Mouse (Mus musculus): ENCODE data around the gene Ttyh1.
A peak's percentile ranks its signal among the peaks of the same experiment; 100 is the strongest.

Gene Ttyh1

GRCm38 (mm10) chr7:4119344-4119902, at the start of gene Ttyh1:
Gene Ttyh1 (plus strand): TSS chr7:4119408.
- DNase-seq, result no peak

GRCm38 (mm10) chr7:4071066-4071465, 48.1 kb upstream of the Ttyh1 start:
- no peak for DNase-seq

- no peak for DNase-seq
These were observed 46.1 kb upstream of the Ttyh1 start for GRCm38 (mm10) chr7:4073144-4073543.

GRCm38 (mm10) chr7:4079511-4079910, 39.7 kb upstream of the Ttyh1 start:
- no peak for DNase-seq

GRCm38 (mm10) chr7:4080552-4080951, 38.7 kb upstream of the Ttyh1 start:
- no peak for DNase-seq

GRCm38 (mm10) chr7:4081706-4082105, 37.5 kb upstream of the Ttyh1 start:
- no peak for DNase-seq

- no peak for DNase-seq
These were observed 36.4 kb upstream of the Ttyh1 start for GRCm38 (mm10) chr7:4082804-4083203.

GRCm38 (mm10) chr7:4084161-4084560, 35.0 kb upstream of the Ttyh1 start:
- no peak for DNase-seq

- DNase-seq, result no peak
These were observed 33.6 kb upstream of the Ttyh1 start for GRCm38 (mm10) chr7:4085562-4085961.

- no peak for DNase-seq
These were observed 31.8 kb upstream of the Ttyh1 start for GRCm38 (mm10) chr7:4087238-4087895.

- no peak for DNase-seq
These were observed 31.2 kb upstream of the Ttyh1 start for GRCm38 (mm10) chr7:4087896-4088480.

- peak; percentile 7 for DNase-seq
These were observed 30.5 kb upstream of the Ttyh1 start for GRCm38 (mm10) chr7:4088679-4089078.

GRCm38 (mm10) chr7:4091170-4091569, 28.0 kb upstream of the Ttyh1 start:
- no peak for DNase-seq

- DNase-seq, result no peak
These were observed 20.9 kb upstream of the Ttyh1 start for GRCm38 (mm10) chr7:4098301-4098700.

- DNase-seq, result no peak
These were observed 20.4 kb upstream of the Ttyh1 start for GRCm38 (mm10) chr7:4098832-4099231.

- DNase-seq, result no peak
These were observed 18.1 kb upstream of the Ttyh1 start for GRCm38 (mm10) chr7:4101144-4101543.

GRCm38 (mm10) chr7:4103411-4103810, 15.8 kb upstream of the Ttyh1 start:
- DNase-seq, result no peak

- DNase-seq, result no peak
These were observed 7.4 kb upstream of the Ttyh1 start for GRCm38 (mm10) chr7:4111766-4112165.

GRCm38 (mm10) chr7:4117050-4117814, 2.0 kb upstream of the Ttyh1 start:
- no peak for DNase-seq

- no peak for DNase-seq
These were observed 1.0 kb downstream of the Ttyh1 start for GRCm38 (mm10) chr7:4119976-4120921.

GRCm38 (mm10) chr7:4122076-4122768, 3.0 kb downstream of the Ttyh1 start:
- DNase-seq, result no peak

- no peak for DNase-seq
These were observed 3.6 kb downstream of the Ttyh1 start for GRCm38 (mm10) chr7:4122783-4123182.
